Mouse (Mus musculus) hindbrain, embryonic 15.5 days (tissue): ENCODE data around the gene Gmfb. TPM values are rescaled to one million over a fixed set of nuclear protein-coding genes. Genes with fewer than 3 reads are reported as not detected.
"Not testable (repeated sequence)": the region's sequence is repeated elsewhere in the genome, so short reads cannot be mapped to it uniquely, and the experiment has no call there.

ENCODE experiments used
- ATAC-seq: fragments of 200-750 bp; cut with Nextera tagmentation; 2 replicates; pipeline ENCODE4 v1.8.0; 2017; ENCODE audit warnings: low read depth, moderate number of reproducible peaks, moderate TSS enrichment; ENCODE audit not compliant: low FRiP score
- H3K27ac ChIP-seq: fragments of 300-500 bp; sonication (generic); replicated peaks from 2 replicates; pipeline ENCODE4 v1.5.1; 2015; ENCODE audit warnings: mild to moderate bottlenecking, inconsistent platforms
- H3K27me3 ChIP-seq: fragments of 300-500 bp; sonication (generic); 2 replicates; pipeline ENCODE4 v1.6.1; 2015; ENCODE audit warnings: control low read depth, inconsistent platforms
- H3K36me3 ChIP-seq: fragments of 300-500 bp; sonication (generic); 2 replicates; pipeline ENCODE4 v1.6.1; 2015; ENCODE audit warnings: control low read depth, inconsistent platforms
- H3K4me1 ChIP-seq: fragments of 300-500 bp; sonication (generic); replicated peaks from 2 replicates; pipeline ENCODE4 v1.6.1; 2015; ENCODE audit warnings: control low read depth, inconsistent platforms
- H3K4me2 ChIP-seq: fragments of 300-500 bp; sonication (generic); 2 replicates; pipeline ENCODE4 v1.6.1; 2015; ENCODE audit warnings: moderate library complexity, mild to moderate bottlenecking, inconsistent platforms
- H3K4me3 ChIP-seq: fragments of 300-500 bp; sonication (generic); 2 replicates; pipeline ENCODE4 v1.5.1; 2015; ENCODE audit warnings: mild to moderate bottlenecking, inconsistent platforms
- H3K9ac ChIP-seq: fragments of 300-500 bp; sonication (generic); 2 replicates; pipeline ENCODE4 v1.6.1; 2015; ENCODE audit warnings: inconsistent platforms
- H3K9me3 ChIP-seq: fragments of 300-500 bp; sonication (generic); 2 replicates; pipeline ENCODE4 v1.6.1; 2016; ENCODE audit warnings: control low read depth, inconsistent platforms
- WGBS: fragments of 180-500 bp; shearing (Covaris S2); methylation state at CpG from one replicate; pipeline ENCODE4 v1.1.7; 2015; 5-methylcytosine and 5-hydroxymethylcytosine counted together
- polyA plus RNA-seq: library from polyadenylated mRNA; unstranded; fragments of >200 nt; fragmentation: Nextera tagmentation; extraction: Ambion mirVana; gene quantifications from 2 replicates; pipeline ENCODE4 v1.2.1, GENCODE M21; 2015

Gmfb gene
- polyA plus RNA-seq, 1 experiment from 2014 or later, result 116 TPM

DNA sequence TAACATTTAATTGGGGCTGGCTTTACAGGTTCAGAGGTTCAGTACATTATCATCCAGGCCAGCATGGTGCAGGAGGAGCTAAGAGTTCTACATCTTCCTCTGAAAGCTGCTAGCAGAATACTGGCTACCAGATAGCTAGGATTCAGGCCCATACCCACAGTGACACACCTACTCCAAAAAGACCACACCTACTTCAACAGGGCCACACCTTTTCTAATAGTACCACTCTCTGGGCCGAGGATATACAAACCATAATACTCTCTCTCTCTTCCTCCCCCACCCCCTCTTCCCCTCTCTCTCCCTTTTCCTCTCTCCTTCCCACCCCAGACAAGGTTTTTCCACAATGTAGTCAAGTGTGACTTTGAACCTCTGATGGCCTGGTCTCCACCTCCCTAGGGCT, 5.4 kb upstream of the Gmfb start:
- WGBS, result 71% methylated on average over 1 of the region's 1 CpGs
- ATAC-seq, result no peak
- H3K9me3 ChIP-seq, result no peaks in the 10 kb centered on the region

DNA sequence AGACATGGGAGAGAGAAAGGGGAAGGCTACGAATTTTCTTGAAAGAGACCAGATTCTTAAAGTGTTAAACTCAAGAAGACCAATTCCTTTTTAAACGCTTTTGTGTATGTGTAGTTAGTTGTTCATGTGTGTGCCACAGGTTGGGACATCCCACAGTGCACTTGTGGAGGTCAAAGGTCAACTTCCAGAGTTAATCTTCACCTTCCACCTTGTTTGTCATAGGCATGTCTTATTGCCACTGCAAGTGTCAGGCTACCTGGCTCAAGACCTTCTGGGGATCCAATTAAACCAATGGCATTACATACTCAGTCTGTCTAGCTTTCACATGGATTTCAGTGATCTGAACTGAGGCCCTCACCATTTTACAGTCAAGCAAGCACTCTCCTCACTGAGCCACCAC, 2.0 kb upstream of the Gmfb start:
- Histone ChIP-seq H3K27ac (no peak overlapping the region), H3K36me3 (no peaks in the 10 kb centered on the region), H3K4me2 (no peak overlapping the region), H3K27me3 (0 out of 2 replicates have a peak, but pooled peaks cover 2% of the 10 kb centered on the region), H3K9me3 (no peaks in the 10 kb centered on the region), H3K4me1 (peaks cover 20% of the 10 kb centered on the region), H3K9ac (no peak overlapping the region), H3K4me3 (no peak overlapping the region)
- 77% methylated on average over 2 of the region's 2 CpGs for WGBS
- no peak for ATAC-seq

More for the DNA sequence above, 5.4 kb upstream of the Gmfb start:
- H3K36me3 ChIP-seq, result no peaks in the 10 kb centered on the region
- H3K27me3 ChIP-seq, result 0 out of 2 replicates have a peak, but pooled peaks cover 4% of the 10 kb centered on the region
- peaks cover 5% of the 10 kb centered on the region for H3K4me1 ChIP-seq
- no peak overlapping the region for H3K9ac ChIP-seq
- H3K27ac ChIP-seq, result no peak overlapping the region
- H3K4me2 ChIP-seq, result no peak overlapping the region
- H3K4me3 ChIP-seq, result no peak overlapping the region

DNA sequence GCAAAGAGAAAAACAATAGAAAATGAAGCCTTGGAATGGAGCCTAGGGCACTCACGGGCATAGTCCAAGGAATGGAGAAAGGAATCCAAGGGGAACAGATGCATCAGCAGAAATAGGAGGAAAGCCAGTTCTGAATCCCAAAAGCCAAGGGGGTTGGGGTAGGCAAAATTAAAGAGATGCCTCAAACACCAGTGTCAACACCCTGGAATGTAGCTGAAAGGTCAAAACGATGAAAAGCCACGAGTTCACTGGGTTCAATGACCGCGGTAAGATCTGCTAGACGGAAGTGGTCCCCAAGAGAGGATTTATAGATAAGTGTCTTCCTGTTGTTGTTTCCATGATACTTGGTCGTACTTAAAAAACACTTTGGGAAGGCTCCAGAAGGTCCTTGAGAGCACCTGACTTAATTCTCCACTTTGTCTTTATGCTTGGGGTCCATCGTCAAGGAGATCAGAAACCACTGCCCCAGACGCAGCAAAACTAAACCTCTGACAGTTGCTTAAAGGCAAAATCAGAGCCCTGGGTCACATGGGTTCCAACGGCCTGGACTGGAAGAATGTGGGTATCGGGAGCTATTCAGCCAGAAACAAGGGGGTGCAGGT, 670 bp downstream of the Gmfb start:
- H3K9ac ChIP-seq, result peak overlapping the region; percentile 97
- 0 out of 2 replicates have a peak, but pooled peaks cover 2% of the 10 kb centered on the region for H3K27me3 ChIP-seq
- peak overlapping the region; percentile 97 for H3K4me3 ChIP-seq
- 0% methylated on average over 11 of the region's 11 CpGs for WGBS
- H3K27ac ChIP-seq, result peak overlapping the region; percentile 89
- H3K4me1 ChIP-seq, result peaks cover 20% of the 10 kb centered on the region
- ATAC-seq, result no peak; the same call in 1 of the 2 replicates
- H3K4me2 ChIP-seq, result peak overlapping the region; percentile 93
- no peaks in the 10 kb centered on the region; the same call in 1 of the 2 replicates for H3K36me3 ChIP-seq
- H3K9me3 ChIP-seq, result no peaks in the 10 kb centered on the region

DNA sequence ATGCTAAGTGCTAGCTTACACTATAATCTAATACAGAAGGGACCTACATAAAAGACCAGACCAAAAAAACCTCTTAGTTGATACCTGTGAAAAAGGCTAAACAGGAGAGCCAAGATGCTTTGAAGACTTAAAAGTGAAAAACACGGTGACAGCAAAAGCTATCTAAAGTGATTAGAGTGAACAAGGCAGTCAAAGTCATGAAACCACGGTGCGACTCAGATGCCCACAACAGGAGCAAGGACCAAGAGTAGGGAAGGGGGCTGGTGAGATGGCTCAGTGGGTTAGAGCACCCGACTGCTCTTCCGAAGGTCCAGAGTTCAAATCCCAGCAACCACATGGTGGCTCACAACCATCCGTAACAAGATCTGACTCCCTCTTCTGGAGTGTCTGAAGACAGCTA, 2.1 kb downstream of the Gmfb start:
- 92% methylated on average over 5 of the region's 6 CpGs for WGBS

DNA sequence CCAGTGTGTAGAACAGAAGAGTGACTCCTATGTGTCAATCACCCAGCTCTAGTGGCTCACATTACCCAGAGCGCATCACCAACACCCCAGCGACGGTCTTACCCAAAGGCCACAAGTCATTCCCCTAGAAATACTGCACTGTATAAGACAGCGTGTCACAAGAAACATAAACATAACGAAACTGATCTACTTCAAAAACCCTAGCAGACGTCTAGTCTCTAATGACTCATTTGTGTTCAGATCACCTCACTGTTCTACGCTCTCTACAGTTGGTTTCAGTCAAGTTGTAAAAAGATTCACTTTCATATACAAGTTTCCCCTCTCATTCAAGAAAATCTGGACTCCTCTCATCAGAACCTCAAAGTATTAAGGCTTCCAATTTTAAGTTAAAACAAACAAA, 3.3 kb downstream of the Gmfb start:
- H3K36me3 ChIP-seq, result peaks cover 17% of the 10 kb centered on the region
- H3K9ac ChIP-seq, result no peak overlapping the region
- WGBS, result 93% methylated on average over 7 of the region's 7 CpGs
- no peak overlapping the region for H3K4me2 ChIP-seq
- peaks cover 20% of the 10 kb centered on the region for H3K4me1 ChIP-seq
- no peak for ATAC-seq
- no peaks in the 10 kb centered on the region for H3K9me3 ChIP-seq
- 0 out of 2 replicates have a peak, but pooled peaks cover 2% of the 10 kb centered on the region for H3K27me3 ChIP-seq
- H3K4me3 ChIP-seq, result no peak overlapping the region
- no peak overlapping the region for H3K27ac ChIP-seq

More for the DNA sequence above, 2.1 kb downstream of the Gmfb start:
- peaks cover 20% of the 10 kb centered on the region for H3K4me1 ChIP-seq
- H3K27ac ChIP-seq, H3K4me2 ChIP-seq, H3K9ac ChIP-seq, H3K9me3 ChIP-seq, ATAC-seq, H3K27me3 ChIP-seq, H3K36me3 ChIP-seq, H3K4me3 ChIP-seq: not testable (repeated sequence)

DNA sequence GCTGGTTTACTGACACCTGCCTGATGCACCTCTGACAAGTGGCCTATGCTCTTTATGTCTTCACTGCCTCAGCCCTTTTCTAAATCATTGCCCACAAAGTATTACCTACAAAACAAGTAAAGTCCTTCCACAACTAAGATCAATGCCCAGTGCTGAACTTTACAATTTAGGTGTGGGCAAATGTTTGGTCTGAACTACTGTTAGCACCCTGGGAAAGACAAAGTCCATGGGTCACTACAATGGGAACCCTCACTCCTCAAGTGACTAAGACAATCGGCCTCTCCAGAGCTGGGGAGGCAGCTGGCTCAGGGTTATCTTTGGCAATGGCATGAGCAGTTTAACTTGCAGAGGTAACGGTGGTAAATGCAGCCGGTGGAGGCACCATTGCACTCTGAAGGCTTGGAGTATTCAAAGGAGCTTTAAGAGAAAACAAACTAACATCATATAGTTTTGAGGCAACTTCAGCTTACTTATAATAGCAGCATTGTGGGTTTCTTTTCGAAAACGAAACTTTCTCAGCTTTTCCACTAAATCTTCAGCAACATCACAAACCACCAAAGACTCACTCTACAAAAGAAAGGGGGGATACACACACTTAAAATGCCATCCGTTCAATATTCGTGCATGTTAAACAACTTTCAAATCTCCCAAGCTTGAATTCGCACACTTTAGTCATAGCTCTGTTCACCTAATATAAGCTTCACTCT, 5.0 kb downstream of the Gmfb start:
- no peak overlapping the region for H3K9ac ChIP-seq
- no peak for ATAC-seq
- H3K4me2 ChIP-seq, result no peak overlapping the region
- H3K4me3 ChIP-seq, result no peak overlapping the region
- peaks cover 20% of the 10 kb centered on the region for H3K4me1 ChIP-seq
- no peak overlapping the region for H3K27ac ChIP-seq
- H3K27me3 ChIP-seq, result no peaks in the 10 kb centered on the region
- peaks cover 26% of the 10 kb centered on the region for H3K36me3 ChIP-seq
- no peaks in the 10 kb centered on the region for H3K9me3 ChIP-seq
- WGBS, result 96% methylated on average over 8 of the region's 8 CpGs

DNA sequence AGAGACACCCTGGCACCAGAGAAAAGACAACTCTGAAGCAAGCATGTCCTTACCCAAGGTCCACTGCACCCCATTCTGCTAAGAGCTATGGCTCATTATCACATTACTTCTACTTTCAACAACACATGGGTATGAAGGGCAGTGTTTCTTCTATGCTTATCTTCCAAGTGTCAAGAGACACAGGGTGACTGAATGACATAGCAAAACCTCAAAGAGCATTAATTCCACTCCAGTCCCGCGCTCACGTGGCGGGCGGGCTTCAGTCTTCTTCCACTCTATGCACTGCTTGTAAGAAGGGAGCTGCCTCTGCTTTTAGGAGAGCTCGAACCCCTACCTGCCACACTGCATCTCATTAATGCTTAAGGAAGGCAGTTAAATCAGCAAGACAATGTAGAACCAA, 6.4 kb downstream of the Gmfb start:
- Histone ChIP-seq H3K9me3 (no peaks in the 10 kb centered on the region), H3K27ac (no peak overlapping the region), H3K9ac (no peak overlapping the region), H3K36me3 (peaks cover 33% of the 10 kb centered on the region), H3K4me1 (peaks cover 13% of the 10 kb centered on the region), H3K27me3 (no peaks in the 10 kb centered on the region), H3K4me2 (no peak overlapping the region), H3K4me3 (no peak overlapping the region)
- no peak for ATAC-seq
- WGBS, result 85% methylated on average over 6 of the region's 6 CpGs

DNA sequence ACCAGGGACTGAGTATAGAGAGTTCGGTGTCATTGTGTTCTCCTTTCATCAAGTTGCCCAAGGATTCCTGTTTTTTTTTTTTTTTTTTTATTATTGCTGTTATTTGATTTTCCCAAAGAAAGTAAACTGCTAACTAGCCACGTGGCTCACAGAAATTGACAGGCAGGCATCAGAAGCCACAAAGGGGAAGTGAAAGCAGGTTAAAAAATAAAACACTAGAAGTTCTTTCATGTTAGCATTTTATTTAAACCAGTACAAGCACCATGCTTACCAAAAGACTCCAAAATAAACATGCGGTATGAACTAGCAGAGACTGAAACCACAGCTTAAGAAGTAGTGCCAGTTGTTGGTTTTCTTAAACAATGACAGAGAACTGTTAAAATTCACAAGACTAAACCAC, 14.1 kb downstream of the Gmfb start:
- H3K27ac ChIP-seq, result no peak overlapping the region
- peaks cover 17% of the 10 kb centered on the region for H3K36me3 ChIP-seq
- H3K4me3 ChIP-seq, result no peak overlapping the region
- no peaks in the 10 kb centered on the region for H3K27me3 ChIP-seq
- WGBS, result 80% methylated on average over 3 of the region's 3 CpGs
- H3K4me1 ChIP-seq, result no peaks in the 10 kb centered on the region
- no peak overlapping the region for H3K4me2 ChIP-seq
- no peaks in the 10 kb centered on the region for H3K9me3 ChIP-seq
- no peak overlapping the region for H3K9ac ChIP-seq
- no peak for ATAC-seq

DNA sequence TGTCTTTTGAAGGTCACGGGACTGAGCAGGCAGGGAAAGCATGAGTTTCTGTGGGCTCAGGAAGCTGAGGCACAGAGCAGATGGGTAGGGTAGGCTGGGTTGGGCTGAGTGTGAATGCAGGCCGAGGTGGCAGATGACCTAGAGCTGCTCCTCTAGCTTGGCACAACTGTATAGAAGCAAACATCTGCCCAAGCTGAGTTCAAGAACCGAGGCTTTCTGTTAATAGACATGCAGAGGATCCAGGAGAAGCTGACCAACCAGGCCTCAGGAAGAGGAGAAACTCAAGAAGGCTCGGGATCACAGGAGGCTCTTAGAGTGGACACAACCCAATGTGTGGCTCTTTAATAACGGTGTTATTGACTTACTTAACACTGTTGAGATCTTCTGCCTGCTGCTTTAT, 15.9 kb downstream of the Gmfb start:
- Histone ChIP-seq H3K27me3 (no peaks in the 10 kb centered on the region), H3K27ac (no peak overlapping the region), H3K9ac (no peak overlapping the region), H3K36me3 (peaks cover 14% of the 10 kb centered on the region), H3K4me1 (no peaks in the 10 kb centered on the region), H3K4me3 (no peak overlapping the region), H3K4me2 (no peak overlapping the region), H3K9me3 (no peaks in the 10 kb centered on the region)
- WGBS, result 85% methylated on average over 5 of the region's 5 CpGs
- ATAC-seq, result no peak

DNA sequence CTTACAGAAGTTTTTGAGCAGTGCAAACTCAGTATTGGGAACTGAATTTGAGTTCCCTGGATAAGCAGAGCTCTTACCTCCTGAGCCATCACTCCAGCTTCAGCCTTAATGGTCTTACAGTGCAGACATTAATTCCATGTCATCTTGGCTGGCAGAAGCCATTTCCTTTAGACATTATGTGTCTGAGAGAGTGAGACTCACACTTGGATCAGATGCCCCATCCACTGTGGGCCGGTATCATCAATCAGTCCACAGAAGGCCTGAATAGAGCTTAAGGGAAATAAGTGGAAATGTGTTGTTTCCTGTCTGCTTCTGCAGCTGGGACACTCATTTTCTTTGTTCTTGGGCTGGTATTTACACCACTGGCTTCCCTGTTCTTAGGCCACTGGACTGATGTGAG, 18.3 kb downstream of the Gmfb start:
- peaks cover 8% of the 10 kb centered on the region for H3K36me3 ChIP-seq
- H3K27me3 ChIP-seq, result no peaks in the 10 kb centered on the region
- WGBS, result 95% methylated on average over 1 of the region's 1 CpGs
- H3K9ac ChIP-seq, result no peak overlapping the region
- no peak overlapping the region for H3K4me2 ChIP-seq
- no peaks in the 10 kb centered on the region for H3K4me1 ChIP-seq
- ATAC-seq, result no peak
- H3K27ac ChIP-seq, result no peak overlapping the region
- no peak overlapping the region for H3K4me3 ChIP-seq
- no peaks in the 10 kb centered on the region for H3K9me3 ChIP-seq

DNA sequence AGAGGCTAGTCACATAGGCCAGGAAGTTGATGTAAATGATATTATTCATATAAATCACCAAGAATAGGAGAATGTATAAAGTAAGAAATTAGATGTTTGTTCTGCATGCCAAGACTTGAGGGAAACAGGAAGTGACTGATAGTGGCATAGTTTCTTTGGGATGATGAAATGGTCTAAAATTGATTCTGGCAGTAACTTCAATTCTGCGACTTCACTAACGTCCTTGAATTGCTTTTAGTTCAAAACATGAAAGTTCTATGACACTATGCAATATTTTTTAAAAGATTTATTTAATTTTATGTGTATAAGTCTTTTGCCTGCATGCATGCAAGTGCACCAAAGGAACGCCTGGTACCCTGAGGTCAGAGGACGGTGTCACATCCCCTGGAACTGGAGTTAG, 18.8 kb downstream of the Gmfb start:
- no peaks in the 10 kb centered on the region for H3K4me1 ChIP-seq
- H3K4me2 ChIP-seq, result no peak overlapping the region
- no peak overlapping the region for H3K9ac ChIP-seq
- peaks cover 8% of the 10 kb centered on the region for H3K36me3 ChIP-seq
- H3K27me3 ChIP-seq, result no peaks in the 10 kb centered on the region
- 95% methylated on average over 4 of the region's 4 CpGs for WGBS
- ATAC-seq, result no peak
- no peaks in the 10 kb centered on the region for H3K9me3 ChIP-seq
- H3K4me3 ChIP-seq, result no peak overlapping the region
- no peak overlapping the region for H3K27ac ChIP-seq

DNA sequence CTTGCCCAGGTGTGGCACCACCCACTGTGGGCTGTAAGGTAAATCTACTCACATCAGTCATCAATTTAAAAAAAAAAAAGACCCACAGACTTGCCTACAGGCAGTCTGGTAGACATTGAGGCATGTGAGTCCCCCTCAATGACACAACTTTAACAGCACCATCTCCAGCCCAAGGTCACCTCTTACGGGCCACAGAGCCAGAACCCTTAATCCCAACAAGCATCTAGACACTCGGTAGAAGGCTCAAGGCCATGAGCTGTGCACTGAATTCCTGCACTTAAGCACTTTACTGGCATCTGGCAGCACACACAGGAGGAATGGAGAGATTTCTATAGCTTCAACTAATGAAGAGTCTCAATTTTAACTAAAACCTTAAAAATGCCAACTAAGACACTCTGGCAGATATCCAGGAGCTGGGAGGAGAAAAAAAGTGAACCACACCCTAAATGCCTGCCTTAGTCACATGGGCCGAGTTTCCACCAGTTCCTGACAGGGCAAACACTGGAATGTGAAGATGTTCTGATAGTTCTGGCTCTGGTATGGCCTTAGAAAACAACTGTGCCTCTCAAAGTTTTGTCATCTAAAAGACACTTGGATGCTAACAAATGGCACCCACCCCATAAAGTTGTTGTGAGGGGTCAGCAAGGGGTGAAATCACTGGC, 21.2 kb downstream of the Gmfb start:
- Histone ChIP-seq H3K4me3 (no peak overlapping the region), H3K36me3 (peaks cover 8% of the 10 kb centered on the region), H3K9ac (no peak overlapping the region), H3K4me1 (no peaks in the 10 kb centered on the region), H3K4me2 (no peak overlapping the region), H3K9me3 (no peaks in the 10 kb centered on the region), H3K27ac (no peak overlapping the region), H3K27me3 (no peaks in the 10 kb centered on the region)
- ATAC-seq, result no peak
- 91% methylated on average over 3 of the region's 3 CpGs for WGBS
